Mouse (Mus musculus) adrenal gland, postnatal 36 days (tissue): ENCODE data around the gene Nrxn1. TPM values are rescaled to one million over a fixed set of nuclear protein-coding genes. Genes with fewer than 3 reads are reported as not detected.
A peak's percentile ranks its signal among the peaks of the same experiment; 100 is the strongest.
"Not testable (repeated sequence)": the region's sequence is repeated elsewhere in the genome, so short reads cannot be mapped to it uniquely, and the experiment has no call there.

Experiments
- DNase-seq, 2 experiments: peaks; one replicate each; pipeline ENCODE4 v3.0.0; 2021; ENCODE audit warnings: mixed read lengths in 1 of 2
- total RNA-seq, 2 experiments: library from RNA; stranded (reverse); gene quantifications; 2 replicates each; pipeline ENCODE4 v1.2.3; 2021

Nrxn1 gene
- total RNA-seq, 2 experiments from 2014 or later, result 5.4 to 12.8 TPM

DNA sequence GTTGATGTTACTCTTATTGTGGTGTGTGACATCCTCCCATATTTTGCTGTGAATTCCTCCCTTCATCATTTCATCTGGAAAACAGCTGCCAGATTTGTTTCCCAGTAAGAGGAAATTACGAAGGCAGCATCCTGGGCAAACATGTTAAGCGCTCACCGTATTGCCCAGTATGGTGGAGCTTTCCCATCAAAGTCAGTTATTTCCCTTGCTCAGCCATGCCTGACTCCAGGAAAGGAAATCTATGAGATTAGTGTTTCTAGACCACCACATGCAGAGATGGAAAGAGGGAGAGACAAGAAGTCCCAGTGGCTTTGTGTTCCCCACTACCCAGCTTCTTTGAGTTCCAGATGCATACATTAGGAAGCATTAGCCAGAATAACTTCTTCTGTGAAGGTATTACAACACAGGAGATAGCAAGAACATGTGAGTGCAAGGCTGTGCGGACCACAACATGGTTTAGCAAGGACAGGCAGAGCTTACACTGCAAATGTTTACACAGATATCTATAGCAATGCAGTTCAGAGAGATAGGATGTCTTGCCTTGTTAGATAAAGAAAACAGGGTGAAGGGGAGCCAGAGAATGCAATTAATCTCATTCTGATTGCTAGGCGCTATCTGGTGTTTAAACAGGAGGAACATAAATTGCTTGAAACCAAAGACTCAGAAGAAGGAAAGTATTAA is 839.3 kb downstream of the Nrxn1 start:
- DNase-seq, result no peak

DNA sequence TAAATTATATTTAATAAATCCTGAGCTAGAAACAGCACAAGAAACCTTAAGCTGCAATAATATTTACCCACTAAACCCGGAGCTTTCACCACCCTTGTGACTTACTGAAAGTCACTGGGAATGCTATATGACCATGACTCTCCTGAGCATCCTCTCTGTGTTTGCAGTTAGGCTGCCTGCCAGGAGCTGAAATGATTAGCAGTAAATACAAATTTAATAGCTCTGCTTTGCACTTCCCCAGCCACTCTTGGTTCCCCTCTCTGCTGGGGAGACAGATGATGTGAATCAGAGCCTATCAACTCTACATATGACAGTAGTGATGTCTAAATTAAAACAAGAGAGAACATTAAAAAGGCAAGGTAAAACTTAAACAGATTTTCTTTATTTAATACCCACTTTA is 840.7 kb downstream of the Nrxn1 start:
- no peak for DNase-seq

DNA sequence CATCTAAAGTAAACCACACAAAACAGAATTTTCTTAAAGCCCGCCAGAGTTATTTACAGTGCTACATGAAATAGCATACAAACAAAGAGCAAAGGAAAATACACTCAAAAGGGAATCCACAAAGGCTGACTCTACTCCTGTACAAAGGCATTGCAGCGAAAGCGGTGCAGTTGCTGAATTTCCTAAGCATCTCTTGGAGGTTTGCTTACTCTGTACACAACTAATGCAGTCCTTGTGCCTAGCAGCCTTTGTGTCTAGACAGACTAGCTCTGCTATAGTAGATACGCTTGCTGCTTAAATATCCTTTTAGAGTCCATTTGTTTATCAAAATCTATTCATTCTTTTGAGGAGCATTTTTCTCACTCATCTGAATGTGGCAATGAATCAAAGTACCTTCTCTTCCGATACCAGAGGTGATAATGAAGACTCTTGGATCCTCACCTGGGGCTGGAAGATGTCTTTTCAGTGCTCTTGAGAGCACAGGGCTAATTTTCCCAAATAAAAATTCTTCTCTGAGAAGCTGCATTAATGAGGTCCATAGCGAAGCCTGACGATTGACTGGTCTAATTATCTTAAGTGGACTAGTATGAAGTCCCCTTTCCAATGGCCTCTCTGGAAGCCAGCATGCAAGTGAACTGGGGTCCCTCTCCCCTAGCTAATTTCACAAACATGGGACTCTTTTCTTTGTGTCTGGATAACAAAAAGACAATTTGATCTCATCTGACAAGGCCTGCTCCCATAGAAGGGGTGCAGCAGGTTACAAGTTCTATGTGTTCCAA is 845.6 kb downstream of the Nrxn1 start:
- DNase-seq, result no peak

DNA sequence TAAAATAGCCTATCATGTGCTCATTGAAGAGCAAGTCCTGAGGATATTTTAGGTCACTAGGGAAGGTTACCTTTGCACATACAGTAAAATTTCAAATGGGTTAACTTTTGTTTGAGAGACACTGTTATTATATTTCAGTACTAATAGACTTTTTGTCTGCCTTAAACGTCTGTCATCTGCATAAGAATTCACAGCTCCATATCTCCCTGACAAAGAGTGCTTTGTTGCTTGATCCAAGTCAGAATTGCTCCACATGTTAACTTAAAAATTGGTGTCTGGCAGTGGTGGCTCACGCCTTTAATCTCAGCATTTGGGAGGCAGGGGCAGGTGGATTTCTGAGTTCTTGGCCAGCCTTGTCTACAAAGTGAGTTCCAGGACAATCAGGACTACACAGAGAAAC is 848.5 kb downstream of the Nrxn1 start:
- no peak for DNase-seq

DNA sequence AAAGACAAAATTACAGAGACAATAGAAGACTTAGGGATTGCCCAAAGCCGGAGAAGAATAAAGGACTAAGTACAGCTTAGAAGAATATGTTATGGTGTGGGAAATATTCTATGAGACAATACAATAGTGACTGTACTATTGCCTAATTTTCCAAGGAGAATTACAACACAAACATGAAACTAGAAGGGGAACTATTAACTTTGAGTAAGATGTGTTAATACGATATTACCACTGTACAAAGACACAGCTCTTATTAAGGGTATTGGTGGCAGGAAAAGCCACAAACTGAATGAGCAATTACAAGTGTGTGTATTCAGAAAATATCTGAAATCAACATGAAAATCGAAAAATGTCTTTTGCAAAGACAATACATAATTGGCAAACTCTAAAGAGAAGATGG is 853.9 kb downstream of the Nrxn1 start:
- DNase-seq, result no peak

DNA sequence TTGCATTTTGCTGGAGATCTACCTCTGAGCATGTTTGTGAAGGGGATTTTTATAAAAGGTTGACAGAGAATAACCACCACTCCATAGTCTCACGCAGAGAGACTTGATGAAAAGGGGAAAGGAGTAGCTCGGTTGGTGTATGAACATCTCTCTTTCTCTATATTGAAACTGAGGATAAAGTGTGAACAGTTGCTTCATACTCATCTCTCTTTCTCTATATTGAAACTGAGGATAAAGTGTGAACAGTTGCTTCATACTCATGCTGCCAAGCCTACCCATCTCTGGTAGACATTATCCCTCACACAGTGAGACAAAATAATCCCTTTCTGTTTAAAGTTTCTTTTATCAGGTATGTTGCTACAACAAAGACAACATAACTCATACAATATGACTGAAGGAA is 854.4 kb downstream of the Nrxn1 start:
- no peak for DNase-seq

DNA sequence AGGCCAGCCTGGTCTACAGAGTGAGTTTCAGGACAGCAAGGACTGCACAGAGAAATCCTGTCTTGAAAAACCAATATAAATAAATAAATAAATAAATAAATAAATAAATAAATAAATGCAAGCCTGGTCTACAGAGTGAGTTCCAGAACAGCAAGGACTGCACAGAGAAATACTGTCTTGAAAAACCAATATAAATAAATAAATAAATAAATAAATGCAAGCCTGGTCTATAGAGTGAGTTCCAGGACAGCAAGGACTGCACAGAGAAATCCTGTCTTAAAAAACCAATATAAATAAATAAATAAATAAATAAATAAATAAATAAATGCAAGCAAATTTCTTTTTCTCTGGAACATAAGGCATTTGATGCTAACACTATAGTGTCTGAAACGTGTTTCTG is 857.2 kb downstream of the Nrxn1 start:
- DNase-seq, result not testable (repeated sequence)

DNA sequence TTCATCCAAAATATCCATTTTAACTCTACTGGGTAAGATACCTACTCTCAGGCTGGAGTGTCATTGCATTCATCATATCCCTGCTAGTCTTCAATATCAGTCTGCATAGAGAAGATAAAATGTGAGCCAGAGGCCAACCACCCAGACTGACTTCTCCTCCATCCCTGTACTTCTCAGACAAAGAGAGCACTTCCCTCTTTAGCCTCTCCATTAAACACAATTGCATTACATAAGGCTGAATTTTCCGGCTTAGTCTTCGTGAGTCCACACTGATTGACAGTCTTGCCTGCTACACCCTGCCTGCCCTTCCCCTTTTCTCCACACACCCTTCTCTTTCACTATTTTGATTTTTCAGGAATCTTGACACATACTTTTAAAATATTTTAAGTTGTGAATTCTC is 858.1 kb downstream of the Nrxn1 start:
- DNase-seq, result no peak

DNA sequence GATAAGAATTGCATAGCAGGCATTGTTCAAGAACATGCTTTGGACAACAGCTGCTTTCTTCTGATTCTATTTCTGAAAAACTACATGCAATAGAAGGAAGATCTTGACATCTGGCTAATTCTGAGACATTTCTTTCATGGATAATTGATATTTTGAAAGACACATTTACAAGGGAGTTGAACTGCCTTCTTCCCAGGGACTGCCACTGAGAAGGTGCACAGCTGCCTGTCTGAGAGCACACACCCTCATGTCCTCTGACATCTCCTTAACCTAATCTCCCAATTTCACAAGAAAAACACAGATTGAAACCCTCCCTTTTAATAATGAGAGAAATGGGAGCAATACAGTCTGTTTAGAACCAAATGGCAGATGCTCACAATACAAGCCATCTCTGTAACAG is 884.3 kb downstream of the Nrxn1 start:
- no peak for DNase-seq

DNA sequence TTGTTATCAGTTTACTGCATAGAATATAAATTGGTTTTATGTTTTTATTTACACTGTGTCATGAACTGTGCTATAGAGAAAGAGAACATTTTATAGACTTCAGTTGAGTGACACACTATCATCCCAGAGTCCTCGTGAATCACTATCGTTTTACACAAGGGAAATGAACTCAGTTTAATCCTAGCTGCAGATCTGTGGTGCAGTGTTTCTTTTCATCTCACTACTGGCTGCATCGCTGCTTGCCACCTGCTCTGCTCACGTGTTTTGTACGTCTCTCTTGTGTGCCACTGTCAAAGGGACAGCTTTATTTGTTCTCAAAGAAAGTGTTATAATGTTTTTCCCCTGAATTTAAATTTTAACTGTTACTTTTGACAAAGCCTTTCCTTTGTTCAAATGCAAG is 885.3 kb downstream of the Nrxn1 start:
- no peak for DNase-seq

DNA sequence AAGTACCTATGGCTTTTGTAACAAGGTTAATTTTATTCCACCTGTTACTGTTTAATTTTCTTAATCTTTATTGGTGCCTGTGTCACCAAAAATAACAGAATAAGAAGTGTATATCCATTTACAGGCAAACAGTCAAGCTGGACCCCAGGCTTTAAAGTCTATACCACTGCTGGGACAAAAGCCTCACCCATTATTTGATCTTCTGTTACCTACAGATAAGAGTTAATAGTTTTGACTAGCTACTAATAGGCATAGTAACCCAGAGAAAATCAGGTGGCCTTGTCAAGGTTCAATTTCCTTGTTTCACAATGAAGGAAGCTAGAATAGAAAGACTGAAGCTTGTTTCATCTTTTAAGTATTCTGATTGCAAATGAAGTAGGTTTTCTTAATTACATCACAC is 888.9 kb downstream of the Nrxn1 start:
- no peak for DNase-seq

DNA sequence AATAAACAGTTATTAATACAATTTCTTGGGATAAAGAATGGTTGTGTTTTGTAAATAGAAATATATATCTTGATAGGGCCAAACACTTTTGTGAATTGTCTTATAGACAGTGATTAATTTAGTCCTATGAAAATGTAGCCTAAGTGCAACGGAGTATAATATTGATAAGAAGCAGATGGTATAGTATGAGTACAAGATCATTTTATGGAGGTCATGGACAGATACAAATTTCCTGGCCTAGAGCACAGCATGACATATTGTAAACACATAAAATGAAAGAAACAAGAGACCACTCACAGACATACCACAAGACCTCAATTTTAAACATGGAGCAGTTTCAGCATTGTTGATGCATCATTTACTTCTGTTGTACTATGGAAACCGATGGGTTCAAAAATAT is 890.1 kb downstream of the Nrxn1 start:
- no peak for DNase-seq

DNA sequence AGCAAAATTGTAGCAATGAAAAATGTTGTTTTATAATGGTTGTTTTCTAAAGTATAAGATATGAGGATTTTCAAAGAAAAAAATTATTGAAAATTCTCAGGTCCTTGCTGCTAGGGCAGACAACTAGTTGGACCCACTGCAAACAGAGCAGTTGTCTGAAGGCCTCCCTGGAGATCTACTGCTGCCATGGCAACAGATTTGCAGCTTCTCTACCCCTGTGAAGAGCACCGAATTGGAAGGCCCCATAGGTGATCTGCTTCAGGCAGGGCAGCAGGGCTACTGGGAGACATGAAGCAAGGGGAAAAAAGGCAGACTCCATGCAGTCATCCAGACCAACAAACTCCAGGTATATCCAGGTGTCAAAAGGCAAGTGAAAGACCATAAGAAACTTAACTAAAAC is 896.1 kb downstream of the Nrxn1 start:
- DNase-seq, result no peak

DNA sequence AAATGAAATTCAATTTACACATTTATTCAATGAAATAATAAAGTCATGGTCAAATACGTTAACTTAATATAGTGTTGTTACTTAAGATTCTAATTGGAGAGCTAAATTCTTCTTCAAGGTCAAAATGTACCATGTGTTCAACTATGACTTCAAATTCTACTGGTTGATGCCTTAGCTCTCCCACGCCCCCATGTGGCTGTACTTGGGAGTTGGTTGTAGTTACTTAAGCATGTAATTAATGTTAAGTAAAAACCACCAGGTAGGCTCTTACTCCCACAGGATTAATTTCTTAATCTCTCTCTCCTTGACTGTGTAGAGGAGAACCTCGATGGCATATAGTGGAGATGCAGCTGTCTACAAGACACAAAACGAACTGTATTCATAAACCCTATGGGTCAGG is 951.3 kb downstream of the Nrxn1 start:
- DNase-seq, result peak; percentile 64 to 69

DNA sequence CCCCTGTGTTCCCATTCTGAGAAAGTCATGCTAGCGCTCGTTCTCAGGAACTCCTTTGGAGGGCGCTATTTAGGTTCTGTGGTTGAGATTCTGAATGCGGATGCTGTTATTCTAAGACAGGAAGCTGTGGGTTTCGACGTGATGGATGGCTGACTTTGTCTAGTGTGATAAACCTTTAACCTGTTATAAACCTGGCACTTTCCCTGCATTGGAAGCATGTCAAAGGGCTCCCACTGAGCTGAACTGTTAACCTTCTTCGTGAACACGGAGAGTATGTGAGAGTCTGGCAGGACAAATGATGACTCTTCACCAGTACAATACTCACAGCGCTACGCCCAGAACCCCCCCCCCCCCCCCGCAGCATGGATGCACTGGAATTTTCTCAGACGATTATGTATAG is 962.0 kb downstream of the Nrxn1 start:
- no peak for DNase-seq

DNA sequence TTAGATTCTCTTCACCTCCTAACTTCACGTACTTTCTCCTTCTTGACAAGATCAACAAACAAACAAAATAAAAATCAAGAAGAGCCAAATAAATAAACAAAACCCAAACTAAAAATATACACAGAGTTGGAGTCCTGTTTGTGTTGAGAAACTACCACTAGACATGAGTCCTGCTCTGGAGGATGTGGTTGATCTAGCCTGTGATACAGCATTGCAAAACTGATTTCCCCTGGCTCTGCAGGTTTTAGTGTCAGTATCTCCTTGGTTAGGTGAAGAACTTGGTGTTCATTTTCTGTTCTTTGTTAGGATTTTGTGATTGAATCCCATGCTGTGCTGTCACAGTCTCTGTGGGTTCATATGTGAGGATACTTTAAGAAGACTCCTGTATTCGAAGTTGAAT is 963.7 kb downstream of the Nrxn1 start:
- DNase-seq, result no peak

DNA sequence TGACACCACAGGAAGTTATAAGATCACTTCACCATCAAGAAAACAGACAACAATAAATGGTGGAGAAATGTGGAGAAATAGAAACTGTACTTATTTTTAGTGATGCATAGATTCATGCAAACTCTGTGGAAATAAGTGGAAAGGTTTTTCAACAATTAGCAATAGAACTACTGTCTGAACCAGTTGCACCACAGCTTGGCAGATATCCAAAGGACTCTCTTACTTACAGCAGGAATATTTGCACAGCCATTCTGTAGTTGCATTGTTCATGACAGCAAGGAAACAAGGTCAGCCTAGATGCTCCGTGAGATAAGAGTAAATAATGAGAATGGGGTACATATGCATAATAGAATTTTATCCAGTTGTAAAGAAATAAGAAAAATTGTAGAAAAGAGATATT is 965.3 kb downstream of the Nrxn1 start:
- DNase-seq, result peak; percentile 18 to 31

DNA sequence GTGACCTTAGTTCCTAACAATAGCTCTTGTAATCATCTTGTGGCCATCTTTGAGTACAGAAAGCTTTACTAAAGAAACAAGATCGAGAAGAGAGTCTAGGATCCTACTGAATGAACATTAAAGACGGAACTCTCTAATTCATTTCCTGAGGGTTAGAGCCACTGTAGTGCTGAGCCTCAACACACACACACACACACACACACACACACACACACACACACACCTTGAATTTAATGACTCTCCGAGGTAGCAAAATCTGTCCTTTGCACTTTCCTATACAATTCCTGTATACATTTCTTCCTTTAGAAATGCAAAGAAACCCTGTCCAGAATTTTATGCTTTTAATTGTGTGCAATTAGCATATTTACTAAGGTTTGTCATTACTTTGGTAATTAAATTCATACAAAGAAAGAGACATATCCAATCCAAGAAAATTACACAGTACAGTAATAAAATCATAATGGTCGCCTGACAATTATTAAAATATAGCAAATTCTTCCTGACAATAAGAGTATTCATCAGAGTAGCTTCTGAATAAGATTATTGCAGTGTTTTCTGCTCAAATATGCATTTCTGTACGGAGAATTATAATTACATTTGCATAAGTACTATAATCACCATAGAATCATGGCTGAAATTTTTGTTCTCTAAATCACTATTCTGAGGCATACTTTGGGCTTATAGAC is 969.9 kb downstream of the Nrxn1 start:
- no peak for DNase-seq

DNA sequence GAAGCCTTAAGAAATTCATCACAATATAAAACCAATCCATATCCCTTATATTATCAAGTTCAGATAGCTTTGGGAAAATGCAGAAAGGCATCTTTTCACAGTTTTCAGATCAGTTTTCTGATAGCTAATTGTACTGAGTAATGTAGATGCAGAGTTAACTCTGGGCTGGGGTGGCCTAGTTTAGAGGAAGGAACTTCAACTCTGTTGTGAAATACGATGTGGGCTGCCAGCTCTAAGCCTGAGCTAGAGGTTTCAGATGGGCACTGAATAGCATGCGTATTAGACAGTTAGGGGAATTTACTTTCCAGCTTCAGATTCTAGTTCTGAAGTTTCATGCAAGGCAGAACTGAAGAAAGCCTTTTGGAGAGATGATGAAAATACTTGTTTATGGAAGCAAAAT is 976.6 kb downstream of the Nrxn1 start:
- peak in 1 of 2 experiments; percentile 4 for DNase-seq

DNA sequence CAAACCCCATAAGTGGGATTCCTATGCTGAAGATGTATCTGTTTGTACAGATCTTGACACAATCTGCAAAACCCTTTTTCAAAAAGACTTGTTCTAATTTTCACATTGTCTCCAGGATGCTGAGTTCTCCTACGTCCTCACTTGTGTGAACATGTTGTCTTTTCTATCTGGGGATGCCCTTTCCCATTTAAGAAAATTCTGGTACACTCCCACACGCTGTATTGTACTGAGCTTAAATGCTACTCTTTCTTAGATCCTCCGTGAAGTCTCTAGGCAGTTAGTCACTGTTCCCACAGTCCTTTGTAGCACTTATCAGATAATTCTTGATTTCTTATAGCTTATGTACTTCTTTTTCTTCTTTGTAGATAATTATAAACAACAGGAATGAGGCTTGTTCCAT is 997.9 kb downstream of the Nrxn1 start:
- no peak for DNase-seq

DNA sequence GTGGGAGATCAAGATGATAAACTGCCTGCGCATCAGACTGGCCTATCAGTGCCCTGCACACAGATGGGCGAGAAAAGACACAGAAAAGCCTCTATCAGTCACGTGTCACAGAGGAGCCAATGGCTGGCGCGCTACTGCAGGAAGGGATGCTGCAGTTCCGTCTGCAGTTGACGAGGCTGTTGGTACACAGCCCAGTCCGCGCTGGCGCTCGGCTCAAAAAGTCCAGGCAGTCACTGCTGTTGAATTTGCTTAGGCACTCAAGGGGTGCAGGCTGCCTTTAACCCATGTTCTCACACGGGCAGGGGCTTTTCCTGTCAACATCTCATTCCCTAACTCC is 1004.6 kb downstream of the Nrxn1 start:
- DNase-seq, result peak; percentile 61 to 67

DNA sequence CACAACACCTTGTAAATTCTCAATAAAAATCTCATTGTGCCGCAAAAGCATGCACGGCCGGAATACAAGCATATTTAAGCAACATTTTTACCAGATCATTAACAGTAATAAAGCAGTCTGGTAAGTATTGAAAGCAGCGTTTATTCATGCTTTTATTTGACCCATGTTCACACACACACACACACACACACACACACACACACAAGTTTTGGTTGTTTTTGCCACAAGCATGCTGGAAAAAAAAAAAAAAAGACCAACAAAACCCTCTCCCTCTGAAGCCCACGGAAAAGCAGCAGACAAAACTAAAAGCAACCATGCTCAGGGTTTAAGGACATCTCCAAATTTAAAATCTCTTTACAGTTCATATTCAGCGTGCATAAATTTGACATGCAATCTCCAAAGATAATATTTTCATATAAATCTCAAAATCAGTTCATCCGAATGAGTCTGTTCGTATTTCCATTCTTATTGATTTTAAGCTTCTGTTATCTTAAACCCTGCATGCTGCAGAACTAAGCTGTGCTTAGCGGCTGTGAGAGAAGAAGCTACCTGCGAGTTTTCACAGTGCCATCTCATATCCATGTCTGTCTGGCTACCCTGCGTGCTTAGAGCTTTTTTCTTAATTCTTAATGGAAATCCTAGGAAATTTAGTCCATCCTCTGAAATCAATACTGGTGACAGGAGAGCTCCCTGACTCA is 1005.1 kb downstream of the Nrxn1 start:
- no peak for DNase-seq

DNA sequence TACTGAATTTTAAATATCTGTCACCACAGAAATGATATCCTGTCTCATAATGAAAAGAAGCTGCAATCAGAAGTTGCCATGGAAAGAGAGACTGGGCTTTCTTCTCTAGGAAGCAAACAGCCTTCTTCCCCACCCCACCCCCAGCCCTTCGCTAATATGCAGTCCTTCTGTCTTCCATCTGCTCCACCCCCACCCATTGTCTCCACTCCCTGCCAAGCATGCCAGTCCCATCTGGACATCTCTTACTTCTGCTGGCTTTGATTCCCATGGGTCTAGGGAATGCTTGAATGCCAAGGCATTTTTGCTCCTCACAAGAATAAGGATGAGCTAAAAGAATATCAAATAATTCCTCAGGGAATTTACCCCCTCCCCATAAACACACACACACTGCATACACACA is 1006.0 kb downstream of the Nrxn1 start:
- no peak for DNase-seq
